Mouse (Mus musculus): ENCODE measurements around the gene Gm4565. TPM values are rescaled to one million over a fixed set of nuclear protein-coding genes. Genes with fewer than 3 reads are reported as not detected.
"Not testable (repeated sequence)": the region's sequence is repeated elsewhere in the genome, so short reads cannot be mapped to it uniquely, and the experiment has no call there.

Gm4565 gene
- polyA plus RNA-seq (2014; fragmentation: Nextera tagmentation; extraction: Ambion mirVana), result not detected in 2 replicates

DNA sequence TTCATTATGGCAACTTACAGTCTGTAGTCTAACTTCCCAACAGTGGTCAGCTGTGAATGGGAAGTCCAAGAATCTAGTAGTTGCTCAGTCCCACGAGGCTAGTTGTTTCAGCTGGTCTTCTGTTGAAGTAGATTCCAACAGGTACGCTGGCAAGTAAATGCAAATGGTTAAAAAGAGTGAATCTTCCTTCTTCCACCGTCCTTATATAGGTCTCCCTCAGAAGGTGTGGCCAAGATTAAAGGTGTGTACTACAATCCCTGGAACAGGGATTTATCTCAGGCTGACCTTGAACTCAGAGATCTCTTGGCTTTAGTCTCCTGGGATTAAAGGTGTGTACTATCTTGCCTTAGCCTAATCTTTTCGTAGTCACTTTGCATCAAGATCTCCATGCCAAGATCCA is at the start of gene Gm4565:
TSS of gene Gm4565 (minus strand) at position 101 of the 400 bp plus-strand sequence.
- not testable (repeated sequence) for H3K9ac ChIP-seq (ENCODE audit: low read length); H3K9me3 ChIP-seq (ENCODE audit: control insufficient read depth, low read length); DNase-seq (ENCODE audit: low spot score); H3K4me3 ChIP-seq (ENCODE audit: low read depth, low read length); H3K4me2 ChIP-seq (ENCODE audit: low read length); H3K4me1 ChIP-seq (replicated peaks; ENCODE audit: control insufficient read depth, insufficient read depth, low read length); H3K27ac ChIP-seq (ENCODE audit: low read depth); H3K36me3 ChIP-seq (ENCODE audit: control insufficient read depth, insufficient read depth, low read length); ATAC-seq (replicated peaks; ENCODE audit: low FRiP score, low TSS enrichment, low read depth); H3K27me3 ChIP-seq (replicated peaks; ENCODE audit: control insufficient read depth, insufficient read depth, low read length)
- 74% methylated on average over 2 of the region's 4 CpGs for WGBS

DNA sequence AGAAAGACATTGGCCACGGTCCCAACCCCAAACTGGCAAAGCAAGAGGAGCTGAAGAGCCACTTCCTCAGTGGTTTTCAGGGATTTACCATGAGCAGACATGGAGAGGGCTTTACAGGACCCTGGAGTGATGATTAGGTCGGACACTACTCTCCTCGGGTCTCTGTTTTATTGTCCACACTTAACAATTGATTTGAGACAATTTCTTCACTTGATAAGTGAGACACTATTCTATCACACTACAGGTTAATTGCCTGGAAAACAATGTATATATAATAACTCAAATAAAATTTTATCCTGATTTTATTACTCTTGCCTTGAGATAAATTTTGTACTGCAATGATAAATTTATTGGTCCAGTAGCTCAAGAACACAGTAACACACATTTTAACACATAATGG is 22.7 kb downstream of the Gm4565 start, which contains the start of gene Gm4201:
TSS of gene Gm4201 (minus strand) at position 101 of the 400 bp plus-strand sequence.
- H3K4me1 ChIP-seq (replicated peaks; ENCODE audit: control insufficient read depth, insufficient read depth, low read length); H3K27me3 ChIP-seq (replicated peaks; ENCODE audit: control insufficient read depth, insufficient read depth, low read length); DNase-seq (ENCODE audit: low spot score); H3K9ac ChIP-seq (ENCODE audit: low read length); H3K4me2 ChIP-seq (ENCODE audit: low read length); H3K27ac ChIP-seq (ENCODE audit: low read depth); H3K4me3 ChIP-seq (ENCODE audit: low read depth, low read length); H3K36me3 ChIP-seq (ENCODE audit: control insufficient read depth, insufficient read depth, low read length); ATAC-seq (replicated peaks; ENCODE audit: low FRiP score, low TSS enrichment, low read depth); H3K9me3 ChIP-seq (ENCODE audit: control insufficient read depth, low read length): not testable (repeated sequence)
- no CpG with 5 or more reads among the region's 3 CpGs for WGBS

DNA sequence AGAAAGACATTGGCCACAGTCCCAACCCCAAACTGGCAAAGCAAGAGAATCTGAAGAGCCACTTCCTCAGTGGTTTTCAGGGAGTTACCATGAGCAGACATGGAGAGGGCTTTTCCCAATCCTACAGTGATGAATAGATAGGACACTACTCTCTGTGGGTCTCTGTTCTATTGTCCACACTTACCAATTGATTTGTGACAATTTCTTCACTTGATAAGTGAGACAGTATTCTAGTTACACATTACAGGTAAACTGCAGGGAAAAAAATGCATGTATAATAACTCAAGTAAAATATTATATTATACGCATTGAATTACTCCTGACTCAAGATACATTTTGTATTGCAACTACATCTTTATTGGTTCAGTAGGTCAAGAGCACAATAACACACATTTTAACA is 53.1 kb downstream of the Gm4565 start, which contains the start of gene Gm8677:
TSS of gene Gm8677 (minus strand) at position 101 of the 400 bp plus-strand sequence.
- H3K9me3 ChIP-seq (ENCODE audit: control insufficient read depth, low read length); ATAC-seq (replicated peaks; ENCODE audit: low FRiP score, low TSS enrichment, low read depth); H3K27ac ChIP-seq (ENCODE audit: low read depth); H3K9ac ChIP-seq (ENCODE audit: low read length); DNase-seq (ENCODE audit: low spot score); H3K4me3 ChIP-seq (ENCODE audit: low read depth, low read length); H3K4me1 ChIP-seq (replicated peaks; ENCODE audit: control insufficient read depth, insufficient read depth, low read length); H3K27me3 ChIP-seq (replicated peaks; ENCODE audit: control insufficient read depth, insufficient read depth, low read length); H3K4me2 ChIP-seq (ENCODE audit: low read length); H3K36me3 ChIP-seq (ENCODE audit: control insufficient read depth, insufficient read depth, low read length): not testable (repeated sequence)
- no CpG with 5 or more reads among the region's 1 CpGs for WGBS

Other genes with a start within 250 kb of the Gm4565 start
- gene Gm8660, start 217.1 kb downstream of the Gm4565 start, polyA plus RNA-seq (2014; fragmentation: Nextera tagmentation; extraction: Ambion mirVana), result not detected in 2 replicates
- not detected in 2 replicates for gene Vmn1r148, start 174.5 kb downstream of the Gm4565 start, polyA plus RNA-seq (2014; fragmentation: Nextera tagmentation; extraction: Ambion mirVana)
- not detected in 2 replicates for gene Vmn1r149, start 149.9 kb downstream of the Gm4565 start, polyA plus RNA-seq (2014; fragmentation: Nextera tagmentation; extraction: Ambion mirVana)
- not detected in 2 replicates for gene Gm10665, start 124.1 kb downstream of the Gm4565 start, polyA plus RNA-seq (2014; fragmentation: Nextera tagmentation; extraction: Ambion mirVana)
- not detected in 2 replicates for gene Vmn1r151, start 88.4 kb downstream of the Gm4565 start, polyA plus RNA-seq (2014; fragmentation: Nextera tagmentation; extraction: Ambion mirVana)
- gene Vmn1r152, start 65.2 kb downstream of the Gm4565 start, polyA plus RNA-seq (2014; fragmentation: Nextera tagmentation; extraction: Ambion mirVana), result not detected in 2 replicates
- not detected in 2 replicates for gene Gm8677, start 53.2 kb downstream of the Gm4565 start, polyA plus RNA-seq (2014; fragmentation: Nextera tagmentation; extraction: Ambion mirVana)
- not detected in 2 replicates for gene Gm4201, start 22.8 kb downstream of the Gm4565 start, polyA plus RNA-seq (2014; fragmentation: Nextera tagmentation; extraction: Ambion mirVana)
- not detected in 2 replicates for gene Vmn1r155, start 69.9 kb upstream of the Gm4565 start, polyA plus RNA-seq (2014; fragmentation: Nextera tagmentation; extraction: Ambion mirVana)
- not detected in 2 replicates for gene Gm8693, start 104.2 kb upstream of the Gm4565 start, polyA plus RNA-seq (2014; fragmentation: Nextera tagmentation; extraction: Ambion mirVana)
- not detected in 2 replicates for gene Gm4567, start 131.6 kb upstream of the Gm4565 start, polyA plus RNA-seq (2014; fragmentation: Nextera tagmentation; extraction: Ambion mirVana)
- gene Vmn1r157, start 173.6 kb upstream of the Gm4565 start, polyA plus RNA-seq (2014; fragmentation: Nextera tagmentation; extraction: Ambion mirVana), result not detected in 2 replicates
- gene Vmn1r158, start 202.7 kb upstream of the Gm4565 start, polyA plus RNA-seq (2014; fragmentation: Nextera tagmentation; extraction: Ambion mirVana), result not detected in 2 replicates

Measured in intestine, embryonic 14.5 days (tissue).